Mouse (Mus musculus) frontal cortex, adult (tissue): ENCODE data around the gene Gm11565.
"Not testable (repeated sequence)": the region's sequence is repeated elsewhere in the genome, so short reads cannot be mapped to it uniquely, and the experiment has no call there.

Experiments used
- ATAC-seq: cut with Nextera tagmentation; 2 replicates; pipeline ENCODE4 v1.9.2; 2017; ENCODE audit warnings: mild to moderate bottlenecking, moderate library complexity, mixed read lengths; ENCODE audit not compliant: low TSS enrichment

The Gm11565 gene

DNA sequence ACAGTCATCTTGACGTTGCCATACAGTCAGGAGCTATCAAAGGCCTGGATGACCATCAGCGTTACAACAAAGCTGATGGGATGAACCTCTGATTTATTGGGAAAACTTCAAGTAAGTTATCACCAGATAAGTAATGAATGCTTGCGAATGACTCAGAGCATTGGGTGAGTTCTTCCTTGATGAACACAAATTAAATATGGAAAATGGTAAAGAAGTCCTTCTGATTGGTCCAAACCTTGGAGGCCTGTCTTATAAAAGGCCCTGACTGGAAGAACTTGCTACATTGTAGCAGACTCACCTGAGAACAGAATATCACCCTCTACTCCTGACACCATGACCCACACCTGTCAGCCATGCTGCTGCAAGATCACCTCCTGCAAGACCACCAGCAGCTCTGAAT is at the start of gene Gm11565:
Gm11565 (plus strand) TSS at position 301 of the 400 bp plus-strand sequence.
- no peak for ATAC-seq

GRCm38 (mm10) chr11:99873089-99873488 is 41.5 kb upstream of the Gm11565 start, which contains the start of gene Krtap9-1:
TSS of gene Krtap9-1 (plus strand) at chr11:99873389.
- not testable (repeated sequence) for ATAC-seq

DNA sequence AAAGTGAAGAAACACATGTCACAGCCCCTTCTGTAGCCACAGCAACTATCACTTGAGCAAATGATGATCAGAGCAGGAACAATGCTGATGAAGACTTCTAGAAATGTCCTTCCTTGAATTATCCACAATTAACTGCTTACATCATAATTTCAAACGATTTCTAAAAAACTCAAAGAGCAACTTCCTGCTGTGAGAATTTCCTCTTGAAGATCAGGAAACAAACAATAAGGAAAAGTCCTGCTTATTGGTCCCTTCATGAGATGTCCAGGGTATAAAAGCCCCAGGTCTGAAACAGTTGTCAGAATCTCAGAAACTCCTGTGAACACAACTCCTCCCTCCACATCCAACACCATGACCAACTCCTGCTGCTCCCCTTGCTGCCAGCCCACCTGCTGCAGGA is 35.7 kb upstream of the Gm11565 start, which contains the start of gene Gm11567:
Gm11567 (plus strand) TSS at position 301 of the 400 bp plus-strand sequence.
- ATAC-seq: not testable (repeated sequence)

DNA sequence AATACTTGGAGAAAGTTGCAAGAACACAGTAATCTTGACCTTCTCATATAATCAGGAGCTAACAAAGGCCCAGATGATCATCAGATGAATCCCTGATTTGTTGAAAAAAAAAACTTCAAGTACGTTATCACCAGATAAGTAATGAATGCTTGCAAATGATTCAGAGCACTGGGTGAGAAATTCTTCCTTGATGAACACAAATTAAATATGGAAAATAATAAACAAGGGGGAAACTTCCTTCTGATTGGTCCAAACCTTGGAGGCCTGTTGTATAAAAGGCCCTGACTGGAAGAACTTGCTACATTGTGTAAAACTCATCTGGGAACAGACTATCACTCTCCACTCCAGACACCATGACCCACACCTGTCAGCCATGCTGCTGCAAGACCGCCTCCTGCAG is 6.9 kb upstream of the Gm11565 start, which contains the start of gene Krtap31-1:
Krtap31-1 (plus strand) TSS at position 301 of the 400 bp plus-strand sequence.
- ATAC-seq: no peak

DNA sequence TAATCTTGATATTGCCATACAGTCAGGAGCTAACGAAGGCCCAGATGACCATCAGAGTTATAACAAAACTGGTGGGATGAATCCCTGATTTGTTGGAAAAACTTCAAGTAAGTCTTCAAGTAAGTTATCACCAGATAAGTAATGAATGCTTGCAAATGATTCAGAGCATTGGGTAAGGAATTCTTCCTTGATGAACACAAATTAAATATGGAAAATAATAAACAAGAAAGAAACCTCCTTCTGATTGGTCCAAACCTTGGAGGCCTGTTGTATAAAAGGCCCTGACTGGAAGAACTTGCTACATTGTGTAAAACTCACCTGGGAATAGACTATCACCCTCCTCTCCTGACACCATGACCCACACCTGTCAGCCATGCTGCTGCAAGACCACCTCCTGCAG is 21.4 kb downstream of the Gm11565 start, which contains the start of gene Krtap31-2:
Krtap31-2 (plus strand) TSS at position 301 of the 400 bp plus-strand sequence.
- ATAC-seq: no peak

GRCm38 (mm10) chr11:99937751-99938264 is 23.3 kb downstream of the Gm11565 start:
- ATAC-seq: no peak

GRCm38 (mm10) chr11:99948175-99948574 is 33.6 kb downstream of the Gm11565 start, which contains the start of gene Krtap9-5:
TSS of gene Krtap9-5 (plus strand) at chr11:99948475.
- no peak for ATAC-seq

GRCm38 (mm10) chr11:99964213-99964612 is 49.7 kb downstream of the Gm11565 start:
- ATAC-seq: no peak
